Mouse (Mus musculus) MEL (cell line): ENCODE data around the gene Myt1l. TPM values are rescaled to one million over a fixed set of nuclear protein-coding genes. Genes with fewer than 3 reads are reported as not detected.

ENCODE experiments used
- DNase-seq: peaks from one replicate; pipeline ENCODE4 v3.0.0; 2011; ENCODE audit warnings: low read depth, low spot score
- H3K27ac ChIP-seq: 2 replicates; pipeline ENCODE4 v1.5.1; 2012; ENCODE audit warnings: low read depth, mild to moderate bottlenecking, control low read depth, low read length, moderate library complexity; ENCODE audit not compliant: control insufficient read depth
- H3K27me3 ChIP-seq, 2 experiments: fragments of 150-350 bp in 1 of 2; sonication (generic) in 1 of 2; 2 replicates each; pipeline ENCODE4 v1.6.1; 2012; ENCODE audit warnings: low read length in 2 of 2, mild to moderate bottlenecking in 2 of 2, improper control_type of control experiment in 1 of 2, moderate library complexity in 1 of 2; ENCODE audit not compliant: insufficient read depth in 2 of 2, control insufficient read depth in 1 of 2
- H3K36me3 ChIP-seq, 2 experiments: 2 replicates each; pipeline ENCODE4 v1.6.1; 2012 to 2014; ENCODE audit warnings: low read length in 2 of 2, improper control_type of control experiment in 1 of 2, inconsistent platforms in 1 of 2, mild to moderate bottlenecking in 1 of 2; ENCODE audit not compliant: insufficient read depth in 2 of 2, control insufficient read depth in 1 of 2
- H3K4me1 ChIP-seq, 2 experiments: fragments of 150-350 bp in 1 of 2; sonication (generic) in 1 of 2; 2 replicates each; pipeline ENCODE4 v1.6.1; 2012; ENCODE audit warnings: low read length in 2 of 2, improper control_type of control experiment in 1 of 2, mild to moderate bottlenecking in 1 of 2; ENCODE audit not compliant: insufficient read depth in 2 of 2, control insufficient read depth in 1 of 2
- H3K4me3 ChIP-seq, 2 experiments: fragments of 150-350 bp in 1 of 2; sonication (generic) in 1 of 2; 2 replicates each; pipeline ENCODE4 v1.5.1; 2012; ENCODE audit warnings: low read depth in 2 of 2, low read length in 2 of 2, mild to moderate bottlenecking in 2 of 2, moderate library complexity in 2 of 2, control low read depth in 1 of 2, improper control_type of control experiment in 1 of 2; ENCODE audit not compliant: control insufficient read depth in 1 of 2, insufficient read depth in 1 of 2
- H3K79me2 ChIP-seq: 2 replicates; pipeline ENCODE4 v1.6.1; 2012; ENCODE audit warnings: mild to moderate bottlenecking, low read length, moderate library complexity; ENCODE audit not compliant: control insufficient read depth, poor library complexity, insufficient read depth
- H3K9ac ChIP-seq: 2 replicates; pipeline ENCODE4 v1.6.1; 2012; ENCODE audit warnings: low read depth, mild to moderate bottlenecking, control low read depth, low read length, moderate library complexity; ENCODE audit not compliant: control insufficient read depth, poor library complexity, severe bottlenecking
- H3K9me3 ChIP-seq: fragments of 150-350 bp; sonication (generic); replicated peaks from 2 replicates; pipeline ENCODE4 v1.6.1; 2012; ENCODE audit warnings: mild to moderate bottlenecking, low read length, improper control_type of control experiment, moderate library complexity; ENCODE audit not compliant: insufficient read depth
- CHD2 ChIP-seq: IDR thresholded peaks from 2 replicates; pipeline ENCODE4 v1.6.1; 2011; ENCODE audit warnings: low read length, improper control_type of control experiment
- E2F4 ChIP-seq: IDR thresholded peaks from 2 replicates; pipeline ENCODE4 v1.6.1; 2011; ENCODE audit warnings: low read depth, low read length, improper control_type of control experiment, borderline replicate concordance
- EP300 ChIP-seq, 2 experiments: IDR thresholded peaks; 2 replicates each; pipeline ENCODE4 v1.6.1; 2011; ENCODE audit warnings: improper control_type of control experiment in 2 of 2, low read length in 2 of 2, low read depth in 1 of 2, mild to moderate bottlenecking in 1 of 2
- GABPA ChIP-seq: IDR thresholded peaks from 2 replicates; pipeline ENCODE4 v1.6.1; 2012; ENCODE audit warnings: low read depth, mild to moderate bottlenecking, inconsistent platforms, low read length, improper control_type of control experiment, moderate library complexity
- JUND ChIP-seq: IDR thresholded peaks from 2 replicates; pipeline ENCODE4 v1.6.1; 2011; ENCODE audit warnings: low read depth, mild to moderate bottlenecking, improper control_type of control experiment, low read length
- MEF2A ChIP-seq: IDR thresholded peaks from 2 replicates; pipeline ENCODE4 v1.6.1; 2014; ENCODE audit warnings: low read depth, mild to moderate bottlenecking, inconsistent platforms, low read length, improper control_type of control experiment; ENCODE audit not compliant: poor library complexity, insufficient replicate concordance, severe bottlenecking; ENCODE audit errors: extremely low read depth
- MXI1 ChIP-seq: IDR thresholded peaks from 2 replicates; pipeline ENCODE4 v1.6.1; 2011; ENCODE audit warnings: mild to moderate bottlenecking, low read depth, low read length, improper control_type of control experiment
- MYC ChIP-seq: IDR thresholded peaks from 2 replicates; pipeline ENCODE4 v1.6.1; 2011; ENCODE audit warnings: low read depth, mild to moderate bottlenecking, low read length, improper control_type of control experiment, moderate library complexity
- POLR2A ChIP-seq, 2 experiments: IDR thresholded peaks; 2 replicates each; pipeline ENCODE4 v1.6.1; 2011 to 2012; ENCODE audit warnings: low read length in 2 of 2, mild to moderate bottlenecking in 2 of 2, control low read depth in 1 of 2, improper control_type of control experiment in 1 of 2, low read depth in 1 of 2, moderate library complexity in 1 of 2; ENCODE audit not compliant: control insufficient read depth in 1 of 2, insufficient read depth in 1 of 2, poor library complexity in 1 of 2
- RAD21 ChIP-seq: IDR thresholded peaks from 2 replicates; pipeline ENCODE4 v1.6.1; 2011; ENCODE audit warnings: mild to moderate bottlenecking, low read depth, low read length, improper control_type of control experiment
- TAL1 ChIP-seq: IDR thresholded peaks from 2 replicates; pipeline ENCODE4 v1.6.1; 2012; ENCODE audit warnings: mild to moderate bottlenecking, inconsistent platforms, low read length, moderate library complexity, mixed read lengths
- UBTF ChIP-seq: IDR thresholded peaks from 2 replicates; pipeline ENCODE4 v1.6.1; 2012; ENCODE audit warnings: low read depth, mild to moderate bottlenecking, inconsistent platforms, low read length, improper control_type of control experiment, moderate library complexity, borderline replicate concordance; ENCODE audit not compliant: insufficient read depth
- USF2 ChIP-seq, 2 experiments: IDR thresholded peaks; 2 replicates each; pipeline ENCODE4 v1.6.1; 2011 to 2012; ENCODE audit warnings: improper control_type of control experiment in 2 of 2, low read length in 2 of 2, borderline replicate concordance in 1 of 2, inconsistent platforms in 1 of 2, low read depth in 1 of 2, mild to moderate bottlenecking in 1 of 2; ENCODE audit not compliant: insufficient read depth in 1 of 2
- ZKSCAN1 ChIP-seq: IDR thresholded peaks from 2 replicates; pipeline ENCODE4 v1.6.1; 2012; ENCODE audit warnings: low read depth, mild to moderate bottlenecking, inconsistent platforms, low read length, improper control_type of control experiment, moderate library complexity
- ZMIZ1 ChIP-seq: IDR thresholded peaks from 2 replicates; pipeline ENCODE4 v1.6.1; 2012; ENCODE audit warnings: low read depth, mild to moderate bottlenecking, inconsistent platforms, low read length, improper control_type of control experiment, moderate library complexity
- polyA plus RNA-seq, 2 experiments: library from polyadenylated mRNA; stranded (reverse) in 1 of 2; unstranded in 1 of 2; fragments of >175 nt in 1 of 2; fragments of >200 nt in 1 of 2; gene quantifications; 2 replicates each; pipeline versions ENCODE4 v1.2.1 to v1.2.4; 2012; ENCODE audit warnings: low replicate concordance in 2 of 2, low read depth in 1 of 2; ENCODE audit not compliant: insufficient read length in 2 of 2, insufficient read depth in 1 of 2, missing spikeins in 1 of 2
- total RNA-seq: library from RNA; depleted of rRNA; stranded (reverse); fragments of 300-350 nt; gene quantifications from 2 replicates; pipeline ENCODE4 v1.2.3, GENCODE M21; 2012; rRNA removed

Myt1l gene
- total RNA-seq (not detected in 2 replicates), polyA plus RNA-seq (not detected)

GRCm38 (mm10) chr12:29528031-29528771, at the start of gene Myt1l:
TSS of gene Myt1l (plus strand) at chr12:29528384.
- TF ChIP-seq JUND (no peak), MYC (no peak), TAL1 (no peak)
- no peak within 1 kb of the TSS for H3K9ac ChIP-seq
- DNase-seq = no peak
- no peaks in the 10 kb centered on the region for H3K36me3 ChIP-seq
- H3K4me3 ChIP-seq = no peak within 1 kb of the TSS
- no peaks in the 10 kb centered on the region for H3K79me2 ChIP-seq
- H3K9me3 ChIP-seq = no peaks in the 10 kb centered on the region
- no peaks in the 10 kb centered on the region for H3K4me1 ChIP-seq
- H3K27ac ChIP-seq = no peak within 1 kb of the TSS
- H3K27me3 ChIP-seq = no peaks in the 10 kb centered on the region

- Histone ChIP-seq H3K9ac (no peak overlapping the region), H3K79me2 (no peaks in the 10 kb centered on the region), H3K36me3 (no peaks in the 10 kb centered on the region), H3K27ac (no peak overlapping the region), H3K27me3 (no peaks in the 10 kb centered on the region), H3K4me3 (no peak overlapping the region), H3K4me1 (no peaks in the 10 kb centered on the region), H3K9me3 (no peaks in the 10 kb centered on the region)
- DNase-seq = no peak
- TF ChIP-seq UBTF = no peak
- TF ChIP-seq POLR2A (IDR thresholded peaks at IDR 0.05; ENCODE audit: control insufficient read depth in 1 of 2, insufficient read depth in 1 of 2, low read depth in 1 of 2, low read length in 2 of 2, poor library complexity in 1 of 2) = no peak
- no peak for TF ChIP-seq USF2 (IDR thresholded peaks at IDR 0.05; ENCODE audit: borderline replicate concordance in 1 of 2, insufficient read depth in 1 of 2, low read depth in 1 of 2, low read length in 2 of 2)
- no peak for TF ChIP-seq ZKSCAN1
- no peak for TF ChIP-seq CHD2
- no peak for TF ChIP-seq TAL1
- TF ChIP-seq E2F4 = no peak
- TF ChIP-seq MEF2A = no peak
- TF ChIP-seq RAD21 = no peak
- TF ChIP-seq MYC = no peak
- TF ChIP-seq EP300 (IDR thresholded peaks at IDR 0.05; ENCODE audit: low read depth in 1 of 2, low read length in 2 of 2) = no peak
- TF ChIP-seq GABPA = no peak
- no peak for TF ChIP-seq MXI1
- no peak for TF ChIP-seq ZMIZ1
Observed at GRCm38 (mm10) chr12:29486424-29487035, 41.7 kb upstream of the Myt1l start.
